Mouse (Mus musculus) lung, adult 18-20 months (tissue): Measurements from ENCODE around the gene Ublcp1.
"Not testable (repeated sequence)": the region's sequence is repeated elsewhere in the genome, so short reads cannot be mapped to it uniquely, and the experiment has no call there.

Source experiments
- DNase-seq, 2 experiments: peaks; one replicate each; pipeline ENCODE4 v3.0.0; 2022; ENCODE audit warnings: mixed read lengths in 2 of 2

The Ublcp1 gene

DNA sequence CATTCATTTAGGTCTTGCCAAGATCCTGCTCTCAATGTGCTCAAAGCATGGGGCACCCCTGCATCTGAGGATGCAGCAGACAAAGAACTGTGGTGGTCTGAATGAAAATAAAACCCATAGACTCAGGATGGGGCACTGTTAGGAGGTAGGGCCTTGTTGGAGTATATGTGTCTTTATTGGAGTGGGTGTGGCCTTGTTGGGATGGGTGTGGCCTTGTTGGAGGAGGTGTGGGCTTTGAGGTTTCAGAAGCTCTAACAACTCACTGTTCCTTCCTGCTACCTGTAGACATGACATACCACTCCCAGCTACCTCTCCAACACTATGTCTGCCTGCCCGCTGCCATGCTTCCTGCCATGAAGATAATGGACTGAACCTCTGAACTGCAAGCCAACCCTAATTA is 18.8 kb upstream of the Ublcp1 start:
- no peak for DNase-seq

DNA sequence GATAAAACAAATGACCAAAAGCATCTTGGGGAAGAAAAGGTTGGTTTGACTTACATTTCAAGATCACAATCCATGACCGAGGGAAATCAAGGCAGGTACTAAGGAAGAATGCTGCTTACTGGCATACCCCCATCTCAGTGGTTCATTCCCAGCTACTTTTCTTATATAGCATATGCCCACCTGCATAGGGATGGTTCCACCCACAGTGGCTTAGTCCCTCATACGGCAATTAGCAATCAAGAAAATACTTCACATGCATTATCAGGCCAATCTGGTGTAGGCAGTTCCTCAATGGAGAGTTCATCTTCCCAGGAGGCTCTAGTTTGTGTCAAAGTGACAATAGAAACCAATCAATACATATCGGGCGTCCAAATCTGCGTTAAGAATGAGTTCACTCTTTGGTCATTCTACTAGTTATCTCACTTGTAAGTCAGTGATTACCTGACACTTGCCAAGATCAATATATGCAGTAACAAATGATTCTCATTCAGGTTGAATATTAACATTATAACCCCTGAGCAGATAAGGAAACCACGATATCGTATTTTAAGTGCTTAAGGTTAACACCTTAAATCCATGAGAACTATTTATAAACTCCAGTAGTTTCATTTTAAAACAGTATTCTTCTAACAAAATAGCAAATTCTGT is 14.9 kb upstream of the Ublcp1 start:
- DNase-seq: no peak

DNA sequence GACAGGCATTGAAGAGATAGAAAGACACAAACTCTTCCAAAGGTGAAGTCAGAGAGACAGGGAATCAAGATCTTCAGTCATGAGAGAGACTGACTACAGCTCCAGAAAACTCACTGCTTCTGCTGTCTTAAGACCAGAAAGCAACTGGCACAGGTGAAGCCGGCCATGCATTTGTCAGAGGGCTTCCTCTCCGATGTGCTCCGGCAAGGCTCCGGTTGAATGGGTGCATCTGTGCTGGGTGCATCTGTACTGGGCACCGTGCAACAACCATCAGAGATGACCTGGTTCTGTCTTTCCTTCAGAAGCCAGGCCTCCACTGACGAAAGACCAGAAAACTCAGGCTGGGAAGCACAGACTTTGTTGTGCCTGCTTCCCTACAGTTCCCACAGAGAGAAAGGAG is 9.9 kb upstream of the Ublcp1 start:
- DNase-seq: no peak

DNA sequence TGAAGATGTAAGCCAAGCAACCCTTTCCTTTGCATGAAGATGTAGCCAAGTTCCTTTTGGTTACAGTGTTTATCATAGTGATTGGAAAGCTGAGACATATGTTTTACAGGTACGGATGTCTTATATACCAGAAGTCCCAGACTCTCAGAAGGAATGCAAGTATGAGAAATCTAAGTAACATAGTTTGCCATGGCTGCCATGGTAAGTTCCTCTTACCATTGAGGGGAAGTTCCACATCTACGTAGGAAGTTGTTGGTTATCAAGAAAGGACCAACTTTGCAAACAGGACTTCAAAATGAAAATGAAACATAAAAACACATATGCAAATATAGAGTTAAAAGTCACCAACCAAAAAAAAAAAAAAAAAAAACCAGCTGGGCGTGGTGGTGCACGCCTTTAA is 8.1 kb upstream of the Ublcp1 start:
- no peak for DNase-seq

DNA sequence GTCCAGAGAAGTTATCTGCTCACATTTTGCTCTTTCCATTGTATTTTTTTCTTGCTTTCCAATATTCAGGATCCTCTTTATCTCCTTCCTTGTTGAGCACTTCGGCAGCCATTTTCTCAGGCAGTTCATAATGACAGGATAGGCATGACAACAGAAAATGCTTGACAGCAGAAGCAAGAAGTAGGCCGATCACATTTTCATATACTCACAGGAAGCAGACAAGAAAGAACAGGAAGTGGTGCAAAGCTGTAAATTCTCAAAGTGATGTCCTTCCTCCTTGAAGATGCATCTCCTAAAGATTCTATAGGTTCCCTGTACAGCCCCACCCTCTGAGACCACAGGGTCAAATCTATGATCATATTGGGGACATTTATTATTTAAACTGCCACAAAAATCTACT is 6.1 kb upstream of the Ublcp1 start:
- no peak for DNase-seq

DNA sequence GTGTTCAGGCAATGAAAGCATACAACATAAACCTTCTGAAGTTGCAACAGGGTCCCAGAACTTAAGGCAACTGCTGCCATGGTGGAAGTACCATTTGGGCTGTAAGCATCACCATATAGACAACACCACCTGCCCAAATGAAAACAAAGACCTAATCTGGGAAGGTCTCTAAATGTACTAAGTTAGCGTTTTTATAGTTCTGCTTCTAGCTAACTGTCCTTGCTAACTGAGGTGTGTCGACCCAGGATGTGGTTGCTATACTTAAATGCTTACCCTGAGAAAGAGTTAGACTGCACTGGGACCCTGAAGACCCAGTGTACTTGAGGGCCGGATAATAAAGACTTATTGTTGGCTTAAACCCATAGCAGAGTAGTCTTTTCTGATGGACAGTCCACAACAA is 5.2 kb upstream of the Ublcp1 start:
- no peak for DNase-seq

DNA sequence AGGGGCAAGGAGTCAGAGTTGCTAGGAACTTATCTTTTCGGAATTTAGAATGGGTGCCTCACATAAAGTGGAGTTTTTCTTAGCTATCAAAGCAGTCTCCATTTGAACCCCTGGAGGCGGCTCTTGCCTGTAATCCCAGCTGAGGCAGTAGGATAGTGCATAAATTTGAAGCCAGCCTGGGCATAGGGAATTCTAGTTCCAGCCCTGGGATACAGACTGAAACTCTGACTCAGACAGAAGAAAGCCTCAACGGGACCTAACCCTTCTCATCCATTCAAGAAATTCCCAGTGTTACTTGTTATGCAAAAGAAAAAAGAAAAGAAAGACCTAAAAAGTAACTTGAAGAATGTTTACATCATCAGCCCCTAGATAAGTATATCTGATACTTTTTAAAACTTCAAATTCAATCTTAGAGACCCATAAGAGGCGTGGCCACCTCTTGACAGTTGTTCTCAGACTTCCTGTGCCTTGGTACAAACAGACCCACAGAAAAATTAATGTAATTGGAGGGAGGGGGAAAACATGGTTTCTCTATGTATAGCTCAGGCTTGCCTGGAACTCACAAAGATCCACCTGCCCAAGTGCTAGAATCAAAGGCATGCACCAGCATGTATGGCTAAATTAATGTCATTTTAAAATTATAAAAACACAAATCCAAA is 1.2 kb upstream of the Ublcp1 start:
- DNase-seq: no peak

DNA sequence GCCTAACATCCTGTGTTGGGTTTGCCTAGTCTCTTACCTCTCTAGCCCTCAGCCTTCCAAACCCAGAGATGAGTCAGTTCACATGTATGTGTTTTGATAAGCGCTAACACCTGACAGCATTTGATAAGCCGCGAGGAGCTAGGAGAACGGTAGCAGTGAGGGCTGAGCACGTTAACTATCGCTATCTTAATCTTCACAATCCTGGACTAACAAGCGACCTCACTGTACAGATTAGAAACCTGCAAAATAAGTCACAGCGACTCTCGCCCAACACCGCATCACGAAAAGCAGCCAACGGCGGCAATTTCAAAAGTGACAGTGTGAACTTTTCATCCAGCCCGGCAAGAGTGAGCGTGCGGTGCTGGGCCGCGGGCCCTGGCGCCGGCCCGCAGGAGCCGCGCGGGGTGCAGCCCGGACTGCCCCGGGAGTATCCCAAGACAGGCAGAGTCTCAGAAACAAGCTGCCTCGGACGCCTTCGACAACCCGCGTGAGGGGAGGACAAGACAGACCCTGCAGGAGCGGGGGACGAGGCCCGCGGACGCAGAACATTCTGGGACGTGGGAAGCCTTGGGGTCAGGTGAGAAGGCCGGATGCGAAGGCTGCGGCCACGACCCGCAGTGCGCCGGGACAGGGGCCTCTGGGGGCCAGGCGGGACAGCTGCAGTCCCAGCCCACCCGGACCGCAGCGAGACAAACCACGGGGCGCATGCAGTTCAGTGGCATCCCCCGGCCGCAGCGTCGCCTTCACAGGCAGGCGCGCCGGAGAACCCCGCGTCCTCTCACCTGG is 459 bp downstream of the Ublcp1 start:
- no peak for DNase-seq

DNA sequence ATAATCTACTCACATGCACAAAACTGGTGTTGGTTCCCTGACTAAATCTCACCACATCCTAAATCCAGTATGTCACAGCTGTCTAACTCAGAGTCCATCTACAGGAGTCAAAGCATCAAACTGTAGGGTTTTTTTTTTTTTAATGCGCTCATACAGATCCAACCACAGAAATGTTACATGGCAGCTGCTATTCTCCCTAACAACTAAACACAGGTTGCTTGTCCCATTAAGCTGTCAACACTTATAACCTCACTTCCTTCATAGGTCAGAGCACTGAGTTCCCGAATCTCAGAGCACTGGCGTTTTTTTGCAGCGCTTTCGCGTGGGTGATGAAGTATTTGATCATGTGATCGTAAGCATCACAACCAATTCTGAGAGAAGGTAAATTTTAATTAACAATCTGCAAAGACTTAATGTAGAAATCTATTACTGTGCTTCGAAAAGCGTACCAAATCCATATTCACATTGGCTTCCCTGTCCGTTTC is 1.9 kb downstream of the Ublcp1 start:
- no peak for DNase-seq

DNA sequence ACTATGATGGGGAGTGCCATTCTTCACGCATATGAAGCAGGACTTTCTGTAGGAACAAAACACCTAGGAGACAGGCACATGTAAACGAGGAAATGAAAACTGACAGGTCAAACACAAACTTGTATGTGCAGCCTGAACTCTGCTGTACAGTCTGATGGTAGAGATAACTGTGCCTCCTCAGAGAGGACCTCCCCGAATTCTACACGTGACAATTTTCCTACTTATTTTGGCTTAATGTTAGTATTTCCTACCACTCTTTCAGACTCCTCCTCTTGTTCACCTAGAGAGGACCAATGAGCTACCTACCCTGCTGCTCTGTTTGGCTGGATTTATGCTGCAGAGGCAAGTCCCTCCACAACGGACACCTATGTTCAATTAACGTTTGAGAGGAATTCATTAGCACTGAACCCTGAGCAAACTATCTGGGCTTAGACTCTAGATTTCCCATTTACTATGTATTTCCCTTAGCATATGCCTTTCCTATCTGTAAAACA is 3.3 kb downstream of the Ublcp1 start:
- peak in 1 of 2 experiments; percentile 1 for DNase-seq

DNA sequence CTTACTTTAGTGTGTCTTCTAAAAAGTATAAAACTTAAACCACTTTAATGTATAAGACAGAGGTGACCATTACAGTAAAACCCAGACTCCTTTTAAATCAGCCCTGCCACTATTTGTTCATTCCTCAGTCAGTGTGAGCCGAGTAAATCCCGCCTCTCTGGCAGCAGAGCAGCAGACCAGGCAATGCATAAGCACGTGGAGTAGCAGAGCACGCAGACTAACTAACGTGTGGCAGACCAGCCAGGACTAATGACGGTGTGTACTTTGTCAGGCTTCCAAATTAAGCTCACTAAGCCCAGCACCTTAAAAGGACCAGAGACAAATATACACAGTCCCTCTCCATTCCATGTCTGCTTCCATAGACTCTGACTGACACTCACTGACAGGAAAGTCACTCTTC is 8.8 kb downstream of the Ublcp1 start:
- peak; percentile 32 to 36 for DNase-seq

DNA sequence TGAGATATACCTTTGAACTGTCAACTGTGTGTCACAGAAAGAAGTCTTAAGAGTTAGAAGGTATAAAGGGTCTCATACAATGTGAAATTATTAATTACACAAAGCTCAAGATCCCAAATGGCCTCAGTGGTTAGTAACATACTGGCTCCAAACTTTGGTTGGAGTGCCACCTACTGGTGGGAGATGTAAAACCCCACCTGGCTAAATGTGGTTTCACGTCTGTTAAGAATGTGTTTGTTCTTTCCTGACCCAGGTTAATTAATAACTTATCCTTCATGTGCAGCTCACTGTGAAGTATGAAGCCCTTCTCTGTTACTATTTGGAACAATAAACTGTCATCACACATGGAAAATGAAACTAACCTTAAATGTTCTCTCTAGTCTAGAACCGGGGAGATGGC is 16.9 kb downstream of the Ublcp1 start:
- peak; percentile 49 to 59 for DNase-seq

DNA sequence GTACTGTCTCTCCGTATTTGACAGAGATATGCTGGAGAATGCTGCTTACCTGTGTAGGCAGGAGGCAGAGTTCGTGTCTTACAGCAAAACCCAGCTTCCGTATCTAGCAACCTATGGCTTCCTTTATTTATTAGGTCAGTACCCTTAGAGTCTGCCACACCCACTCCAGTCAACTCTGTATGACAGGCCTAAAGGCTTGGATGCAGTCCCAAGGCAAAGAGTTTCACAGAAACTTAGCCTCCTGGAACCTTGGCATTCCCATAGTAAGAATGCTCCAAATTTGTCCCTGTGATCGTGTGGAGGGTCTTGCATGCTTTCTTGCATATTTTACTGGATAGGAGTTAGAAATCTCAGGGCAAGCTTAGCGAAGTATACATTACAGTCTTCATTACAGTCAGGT is 18.3 kb downstream of the Ublcp1 start:
- not testable (repeated sequence) for DNase-seq

DNA sequence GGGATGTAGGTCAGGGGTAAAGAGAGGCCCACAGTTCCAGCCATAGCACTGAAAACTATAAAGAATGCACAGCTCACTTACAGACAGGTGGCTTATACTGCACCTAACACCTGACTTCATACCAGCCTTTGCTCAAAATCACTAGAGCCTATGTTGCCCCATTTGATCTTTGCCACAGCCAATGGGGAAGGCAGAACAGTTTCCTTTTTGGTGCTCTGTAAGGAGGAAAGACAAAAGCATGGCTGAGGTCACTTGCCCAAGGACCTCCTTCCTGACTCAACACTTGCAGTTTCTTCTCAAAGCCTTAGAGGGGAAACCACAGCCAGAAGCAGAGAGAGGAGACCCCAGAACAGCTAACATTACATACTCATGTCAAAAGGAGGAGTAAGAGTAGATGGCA is 19.3 kb downstream of the Ublcp1 start:
- DNase-seq: no peak

DNA sequence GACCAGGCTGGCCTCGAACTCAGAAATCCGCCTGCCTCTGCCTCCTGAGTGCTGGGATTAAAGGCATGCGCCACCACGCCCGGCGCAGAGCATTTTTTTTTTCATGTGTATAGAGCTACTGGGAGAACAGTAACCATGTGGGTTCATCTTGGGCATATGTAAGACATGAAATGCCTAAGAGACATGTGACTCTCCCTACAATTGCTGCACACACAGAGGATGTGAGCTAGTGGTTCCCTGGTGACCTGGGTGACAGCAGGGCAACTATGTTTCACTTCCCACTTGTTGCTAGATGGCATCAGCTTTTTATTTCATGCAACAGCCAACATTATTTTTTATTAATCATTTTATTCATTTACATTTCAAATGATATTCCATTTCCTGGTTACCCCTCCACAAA is 32.5 kb downstream of the Ublcp1 start:
- peak in 1 of 2 experiments; percentile 2 for DNase-seq

DNA sequence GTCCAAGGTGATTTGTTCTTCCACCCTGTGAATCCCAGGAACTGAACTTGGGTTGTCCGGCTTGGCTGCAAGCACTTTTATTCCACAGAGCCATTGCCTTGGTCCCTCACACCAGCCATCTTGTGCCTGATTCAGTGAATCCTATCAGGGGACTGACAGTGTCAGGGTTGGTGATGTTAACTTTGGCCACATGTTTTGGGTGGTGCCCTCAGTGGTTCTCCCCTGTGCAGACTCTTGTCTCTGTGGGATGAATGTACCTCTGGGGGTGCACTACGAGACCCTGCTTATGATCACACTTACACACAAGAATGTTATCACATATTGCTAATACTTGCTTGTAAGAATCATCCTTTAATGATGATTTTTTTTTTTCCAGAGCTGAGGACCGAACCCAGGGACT is 40.3 kb downstream of the Ublcp1 start:
- no peak for DNase-seq

DNA sequence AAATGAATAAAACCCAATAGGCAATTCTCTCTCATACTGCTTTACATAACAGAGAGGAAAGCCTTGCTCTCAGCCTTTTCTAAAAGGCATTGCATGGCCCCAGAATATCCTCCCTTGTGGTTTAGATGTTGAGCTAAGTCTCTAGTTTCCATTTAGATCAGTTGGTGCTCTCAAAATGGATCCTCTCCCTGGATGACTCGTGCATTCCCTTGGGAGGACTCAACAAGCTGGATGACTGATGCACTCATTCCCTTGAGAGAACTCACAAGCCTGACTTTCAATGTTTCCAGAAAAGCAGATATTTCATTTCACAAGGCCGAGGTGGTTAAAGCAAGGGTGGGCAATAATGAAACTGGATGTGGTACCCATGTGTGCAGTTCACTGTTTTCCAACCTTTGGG is 42.3 kb downstream of the Ublcp1 start:
- no peak for DNase-seq

DNA sequence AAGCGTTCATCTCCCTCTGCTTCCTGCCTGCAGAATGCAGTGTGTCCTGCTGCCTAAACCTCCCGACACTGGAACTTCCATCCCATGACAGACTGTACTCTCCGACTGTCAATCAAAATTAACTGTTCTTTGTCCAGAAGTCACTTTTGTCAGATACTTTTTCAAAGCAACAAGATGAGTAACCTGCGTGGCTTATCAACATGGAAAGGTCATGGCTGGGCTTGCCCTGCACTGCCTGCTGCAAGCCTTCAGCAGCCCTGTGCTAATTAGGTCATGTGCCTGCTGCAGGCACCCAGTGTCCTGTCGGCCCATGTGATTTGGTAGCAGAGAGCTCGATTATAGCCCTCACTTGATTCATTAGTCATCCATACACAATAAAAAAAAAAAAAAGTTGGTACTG is 44.7 kb downstream of the Ublcp1 start:
- no peak for DNase-seq

DNA sequence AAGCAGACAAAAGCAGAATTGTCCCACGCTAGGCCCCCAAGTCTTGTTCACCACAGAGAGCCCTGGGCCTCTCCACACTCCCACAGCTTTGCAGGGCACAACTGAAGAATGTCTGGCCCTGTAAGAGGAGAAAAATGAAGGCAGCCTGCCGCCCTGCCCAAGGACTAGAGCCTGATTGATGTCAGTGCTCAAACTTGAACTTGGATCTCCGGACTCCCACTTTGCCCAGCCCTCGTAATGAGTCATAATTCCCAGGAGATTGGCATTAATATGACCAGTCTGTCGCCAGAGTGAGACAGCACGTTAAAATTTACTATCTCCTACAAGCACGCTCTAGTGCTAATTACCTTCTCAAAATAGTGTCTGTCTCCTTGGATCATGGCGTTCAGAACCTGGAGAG is 45.3 kb downstream of the Ublcp1 start:
- DNase-seq: no peak

DNA sequence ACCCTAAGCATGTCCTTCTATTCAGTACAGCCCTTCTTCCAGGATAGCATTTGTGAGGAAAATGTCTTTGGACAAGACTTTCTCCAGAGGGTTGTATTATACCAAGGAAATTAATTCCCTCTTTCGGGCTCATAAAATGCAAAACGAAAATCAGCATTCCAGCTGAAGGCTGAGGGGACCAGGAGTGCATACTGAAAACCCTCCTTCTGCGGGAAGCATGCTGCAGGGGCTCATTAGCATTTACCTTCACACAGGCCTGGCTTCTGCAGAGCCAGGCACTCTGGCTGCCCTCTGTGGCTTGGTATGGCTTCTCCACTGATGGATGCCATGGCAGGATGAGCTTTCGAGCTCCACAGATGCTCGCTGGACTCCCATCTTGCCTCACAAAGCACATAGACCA is 46.3 kb downstream of the Ublcp1 start:
- no peak for DNase-seq

DNA sequence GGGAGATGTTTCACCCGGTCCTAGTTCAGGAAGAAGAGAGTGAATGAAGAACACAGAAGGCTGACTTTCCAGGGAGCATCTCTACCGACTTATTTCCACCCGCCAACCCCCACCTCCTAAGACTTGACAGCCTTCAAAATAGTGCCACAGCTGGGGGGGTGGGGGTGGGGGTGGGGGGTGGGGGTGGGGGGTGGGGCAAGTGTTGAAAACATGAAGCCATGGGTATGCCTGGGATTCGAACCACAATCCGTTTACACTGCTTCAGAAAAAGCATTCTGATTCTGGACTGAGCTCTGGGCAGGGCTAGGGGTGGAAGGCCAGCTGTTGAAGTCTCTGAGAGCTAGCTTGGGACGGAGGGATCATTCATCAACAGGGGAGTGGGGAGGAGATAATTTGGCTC is 47.0 kb downstream of the Ublcp1 start:
- no peak for DNase-seq

DNA sequence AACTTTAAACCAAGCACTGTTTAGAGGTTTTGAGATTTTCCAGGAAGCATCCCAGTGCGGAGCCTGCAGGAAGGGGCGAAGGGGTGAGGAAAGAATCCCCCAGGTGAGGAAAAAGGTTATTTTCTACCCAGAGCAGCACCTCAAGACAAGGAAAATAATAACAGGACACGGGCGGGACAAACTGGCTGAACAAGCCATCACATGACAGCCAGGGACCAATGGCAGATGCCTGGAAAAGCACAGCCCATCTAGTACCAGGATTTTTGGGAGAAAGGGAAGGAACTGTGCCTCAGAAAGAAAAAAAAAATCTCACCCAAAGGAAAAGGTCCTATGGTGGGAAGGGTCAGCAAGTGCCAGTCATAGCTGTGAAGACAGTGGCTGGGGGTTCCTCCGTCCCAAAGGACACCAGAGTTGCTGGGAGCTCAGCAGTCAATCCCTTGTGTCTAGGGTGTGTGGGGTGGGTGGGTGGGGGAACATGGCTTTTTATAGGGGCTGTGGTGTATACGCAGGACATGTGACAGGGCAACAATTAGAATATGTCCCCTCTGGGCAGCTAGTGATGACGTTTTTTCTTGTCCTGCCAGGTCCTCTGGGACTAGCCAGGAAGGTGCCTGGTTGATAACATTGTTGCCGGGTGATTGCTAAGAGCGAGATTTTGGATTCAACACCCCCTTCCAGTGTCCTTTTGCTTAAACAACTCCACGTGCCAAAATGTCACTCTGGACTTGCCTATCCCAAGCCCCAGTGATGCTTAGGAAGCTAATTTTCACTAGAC is 47.8 kb downstream of the Ublcp1 start:
- no peak for DNase-seq

DNA sequence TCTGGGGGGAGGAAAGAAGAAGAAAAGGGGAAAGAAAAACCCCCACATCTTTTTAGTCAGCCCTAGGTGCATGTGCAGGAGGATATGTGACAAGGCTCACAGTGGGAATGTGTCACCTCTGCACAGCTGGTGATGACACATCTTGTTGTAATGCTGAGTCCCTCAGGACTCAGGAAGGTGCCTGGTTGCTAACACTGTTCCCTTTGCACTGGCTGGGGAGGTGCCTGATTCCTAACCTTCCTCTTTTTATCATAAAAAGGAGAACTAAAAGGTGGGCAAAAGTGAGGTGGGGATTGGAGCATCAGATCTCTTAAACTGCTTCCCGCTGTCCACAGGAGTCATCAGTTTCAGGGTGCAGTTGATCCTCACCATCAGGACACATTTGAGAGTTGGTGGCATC is 52.9 kb downstream of the Ublcp1 start:
- no peak for DNase-seq
